Mouse (Mus musculus): ENCODE measurements around the gene Ces1b.

The Ces1b gene

GRCm38 (mm10) chr8:93010286-93010685 lies 69.5 kb downstream of the Ces1b start:
- no peak for DNase-seq (ENCODE audit: low spot score)

Measured in ovary, postnatal 36 days (tissue).